ENCODE assay signal across 20 mouse cellular contexts in the genomic region with DNA sequence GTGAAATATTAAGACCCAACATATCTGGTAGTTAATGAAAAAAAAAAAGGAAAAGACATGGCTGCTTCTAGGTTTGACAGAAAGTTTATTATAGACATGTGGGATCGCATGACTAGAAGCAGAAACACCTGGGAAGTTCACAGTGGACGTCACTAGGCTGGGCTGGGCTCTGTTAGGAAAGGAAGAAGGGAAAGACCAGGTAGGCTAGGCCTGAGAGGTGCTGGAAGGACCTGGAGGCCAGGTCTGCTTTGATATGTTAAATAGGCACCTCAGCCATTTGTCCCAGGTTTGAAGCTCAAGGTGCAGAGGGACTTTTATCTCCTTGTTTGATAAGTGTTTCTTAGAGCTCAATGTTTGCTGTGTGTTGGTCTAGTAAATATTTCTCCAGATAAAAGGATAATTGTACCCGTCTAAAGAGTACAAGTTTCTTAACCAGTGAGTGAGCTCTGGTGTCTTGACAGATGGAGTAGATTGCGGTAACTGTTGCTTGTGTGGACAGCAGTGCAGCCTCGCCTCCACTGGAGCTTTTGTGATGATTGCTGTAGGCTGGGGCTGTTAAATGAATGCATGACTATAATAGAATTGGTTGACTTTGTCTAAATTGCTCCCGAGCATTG. TPM values are rescaled to one million over a fixed set of nuclear protein-coding genes. Genes with fewer than 3 reads are reported as not detected.
A peak's percentile ranks its signal among the peaks of the same experiment; 100 is the strongest.
DNase-seq lines count a peak whose midpoint lies in the region; ATAC-seq lines count a peak whose summit lies in the region.
"Had no signal": no experiment of that assay in that cellular context is flagged by ENCODE, and none has a peak within 500 bp of the region (broad histone marks: within the 10 kb centered on the region; RNA-seq: fewer than 3 reads in every experiment).

No protein-coding gene starts in this region.

- no peaks in the 10 kb centered on the region for H3K9me3 ChIP-seq in midbrain, embryonic 11.5 days (ENCODE audit: control insufficient read depth, low read length)
- no peaks in the 10 kb centered on the region for H3K9me3 ChIP-seq in midbrain, embryonic 14.5 days (ENCODE audit: control insufficient read depth, low read length)
- H3K9me3 ChIP-seq in intestine, embryonic 16.5 days (ENCODE audit: control insufficient read depth, low read length), result no peaks in the 10 kb centered on the region
- no peaks in the 10 kb centered on the region for H3K9me3 ChIP-seq in stomach, embryonic 15.5 days
- H3K9me3 ChIP-seq: embryonic facial prominence, embryonic 12.5 days; forebrain, embryonic 12.5 days; hindbrain, embryonic 12.5 days had no signal

- DNase-seq in midbrain, embryonic 11.5 days (ENCODE audit: low spot score, missing footprints), result peak; percentile 60
- no peak for DNase-seq in midbrain, embryonic 14.5 days
- no peak for DNase-seq in urinary bladder, postnatal 36 days (ENCODE audit: low spot score in 2 of 2)
- DNase-seq in kidney, adult 11 months, result no peak
- no peak for DNase-seq in thymus, postnatal 36 days
- DNase-seq: adrenal gland, postnatal 10 days; cerebellum, adult 11-12 months; cerebellum, adult 9-10 months; cerebellum, postnatal 25 days; forebrain, postnatal 0 days; heart, adult 11 months; heart, postnatal 10 days; heart, postnatal 4 days had no signal

- H3K36me3 ChIP-seq in midbrain, embryonic 11.5 days (ENCODE audit: control insufficient read depth, insufficient read depth, low read length), result peaks cover 18% of the 10 kb centered on the region
- peaks cover 40% of the 10 kb centered on the region for H3K36me3 ChIP-seq in midbrain, embryonic 14.5 days (ENCODE audit: control insufficient read depth, insufficient read depth, low read length)
- H3K36me3 ChIP-seq in intestine, embryonic 16.5 days (ENCODE audit: control insufficient read depth, insufficient read depth, low read length), result peaks cover 3% of the 10 kb centered on the region
- peaks cover 14% of the 10 kb centered on the region; the same call in 1 of the 2 replicates for H3K36me3 ChIP-seq in stomach, embryonic 15.5 days

- 79% methylated on average over 6 of the region's 6 CpGs for WGBS in midbrain, embryonic 11.5 days
- 70% methylated on average over 6 of the region's 6 CpGs for WGBS in midbrain, embryonic 14.5 days
- 48% methylated on average over 6 of the region's 6 CpGs for WGBS in intestine, embryonic 16.5 days
- WGBS in stomach, embryonic 15.5 days, result 56% methylated on average over 6 of the region's 6 CpGs

- H3K27ac ChIP-seq in midbrain, embryonic 11.5 days (ENCODE audit: low read depth, low read length), result no peak overlapping the region
- H3K27ac ChIP-seq in midbrain, embryonic 14.5 days (replicated peaks; ENCODE audit: low read depth, low read length), result no peak overlapping the region
- H3K27ac ChIP-seq in intestine, embryonic 16.5 days (ENCODE audit: low read length), result peak overlapping the region; percentile 77
- H3K27ac ChIP-seq in stomach, embryonic 15.5 days, result peak overlapping the region; percentile 58; the same call in 1 of the 2 replicates
- H3K27ac ChIP-seq: embryonic facial prominence, embryonic 12.5 days; forebrain, embryonic 12.5 days; hindbrain, embryonic 12.5 days had no signal

- no peak overlapping the region for H3K4me3 ChIP-seq in midbrain, embryonic 11.5 days (ENCODE audit: low read depth, low read length)
- no peak overlapping the region for H3K4me3 ChIP-seq in midbrain, embryonic 14.5 days (replicated peaks; ENCODE audit: low read depth, low read length)
- no peak overlapping the region for H3K4me3 ChIP-seq in intestine, embryonic 16.5 days (ENCODE audit: low read length)
- no peak overlapping the region for H3K4me3 ChIP-seq in stomach, embryonic 15.5 days (replicated peaks)
- H3K4me3 ChIP-seq: embryonic facial prominence, embryonic 12.5 days; forebrain, embryonic 12.5 days; hindbrain, embryonic 12.5 days had no signal

- no peak for ATAC-seq in midbrain, embryonic 11.5 days (ENCODE audit: low FRiP score)
- ATAC-seq in midbrain, embryonic 14.5 days (ENCODE audit: low FRiP score, low TSS enrichment), result no peak
- ATAC-seq in intestine, embryonic 16.5 days, result peak; percentile 90
- ATAC-seq in stomach, embryonic 15.5 days (ENCODE audit: insufficient read depth, low FRiP score, low read depth), result peak; percentile 84
- ATAC-seq: forebrain, postnatal 0 days; hindbrain, embryonic 16.5 days had no signal

- H3K4me1 ChIP-seq in midbrain, embryonic 11.5 days (ENCODE audit: control insufficient read depth, insufficient read depth, low read length), result peaks cover 15% of the 10 kb centered on the region
- peaks cover 25% of the 10 kb centered on the region for H3K4me1 ChIP-seq in midbrain, embryonic 14.5 days (ENCODE audit: control insufficient read depth, insufficient read depth, low read length)
- H3K4me1 ChIP-seq in intestine, embryonic 16.5 days (ENCODE audit: control insufficient read depth, insufficient read depth, low read length), result peaks cover 7% of the 10 kb centered on the region; the same call in 1 of the 2 replicates
- H3K4me1 ChIP-seq in stomach, embryonic 15.5 days, result no peaks in the 10 kb centered on the region

- H3K4me2 ChIP-seq in midbrain, embryonic 11.5 days, result no peak overlapping the region
- no peak overlapping the region for H3K4me2 ChIP-seq in midbrain, embryonic 14.5 days (ENCODE audit: low read length)
- no peak overlapping the region for H3K4me2 ChIP-seq in intestine, embryonic 16.5 days (ENCODE audit: low read depth, low read length)
- no peak overlapping the region for H3K4me2 ChIP-seq in stomach, embryonic 15.5 days
- H3K4me2 ChIP-seq: embryonic facial prominence, embryonic 12.5 days; forebrain, embryonic 12.5 days; hindbrain, embryonic 12.5 days had no signal

- H3K27me3 ChIP-seq in midbrain, embryonic 11.5 days (ENCODE audit: control insufficient read depth, insufficient read depth, low read length), result no peaks in the 10 kb centered on the region
- H3K27me3 ChIP-seq in midbrain, embryonic 14.5 days (ENCODE audit: control insufficient read depth, insufficient read depth, low read length), result no peaks in the 10 kb centered on the region
- no peaks in the 10 kb centered on the region for H3K27me3 ChIP-seq in intestine, embryonic 16.5 days (replicated peaks; ENCODE audit: control insufficient read depth, insufficient read depth, low read length)
- no peaks in the 10 kb centered on the region for H3K27me3 ChIP-seq in stomach, embryonic 15.5 days (replicated peaks)
- H3K27me3 ChIP-seq: CH12.LX; embryonic facial prominence, embryonic 12.5 days; forebrain, embryonic 12.5 days; hindbrain, embryonic 12.5 days had no signal

- H3K9ac ChIP-seq in midbrain, embryonic 11.5 days (ENCODE audit: low read length), result no peak overlapping the region
- H3K9ac ChIP-seq in midbrain, embryonic 14.5 days (replicated peaks; ENCODE audit: low read length), result no peak overlapping the region
- no peak overlapping the region for H3K9ac ChIP-seq in intestine, embryonic 16.5 days (ENCODE audit: low read depth, low read length)
- H3K9ac ChIP-seq in stomach, embryonic 15.5 days, result no peak overlapping the region
- H3K9ac ChIP-seq: embryonic facial prominence, embryonic 12.5 days; forebrain, embryonic 12.5 days; forebrain, postnatal 0 days; hindbrain, embryonic 12.5 days had no signal

RNA-seq across cellular contexts. Expression of a gene that starts 33.0 kb away (rescaled TPM):
- polyA plus RNA-seq in midbrain, embryonic 11.5 days (2014; fragmentation: Nextera tagmentation; extraction: Ambion mirVana), result 118 and 136 TPM in 2 replicates
- polyA plus RNA-seq in midbrain, embryonic 14.5 days (2014; fragmentation: Nextera tagmentation; extraction: Ambion mirVana), result 77.6 and 104 TPM in 2 replicates
- polyA plus RNA-seq in intestine, embryonic 16.5 days (2015; fragmentation: Nextera tagmentation; extraction: Ambion mirVana), result 89.2 and 90.9 TPM in 2 replicates
- 96.4 and 104 TPM in 2 replicates for polyA plus RNA-seq in stomach, embryonic 15.5 days (2015; fragmentation: Nextera tagmentation; extraction: Ambion mirVana)

RNA-seq across cellular contexts. Expression of a gene that starts 53.6 kb away (rescaled TPM):
- polyA plus RNA-seq in midbrain, embryonic 11.5 days (2014; fragmentation: Nextera tagmentation; extraction: Ambion mirVana), result 42.0 and 46.2 TPM in 2 replicates
- polyA plus RNA-seq in midbrain, embryonic 14.5 days (2014; fragmentation: Nextera tagmentation; extraction: Ambion mirVana), result 51.7 and 69.2 TPM in 2 replicates
- polyA plus RNA-seq in intestine, embryonic 16.5 days (2015; fragmentation: Nextera tagmentation; extraction: Ambion mirVana), result 7.2 and 7.4 TPM in 2 replicates
- 11.9 and 12.0 TPM in 2 replicates for polyA plus RNA-seq in stomach, embryonic 15.5 days (2015; fragmentation: Nextera tagmentation; extraction: Ambion mirVana)

Comparison
In these comparisons a context has a peak if more than half of its experiments do, and no peak if none do; other contexts are left out.
1. ATAC-seq: peak in intestine, embryonic 16.5 days (single experiment) and stomach, embryonic 15.5 days (single experiment); none in midbrain, embryonic 11.5 days (single experiment) and midbrain, embryonic 14.5 days (single experiment).
2. H3K27ac ChIP-seq: peak in intestine, embryonic 16.5 days (single experiment) and stomach, embryonic 15.5 days (single experiment); none in midbrain, embryonic 11.5 days (single experiment) and midbrain, embryonic 14.5 days (single experiment).